Mouse (Mus musculus): ENCODE measurements at regions not wholly inside any gene's neighbourhood (a gene's known extent, or its start where the extent isn't known, plus 50 kb on each side); places are given as distances from the start of the nearest gene placed in this dataset.

DNA sequence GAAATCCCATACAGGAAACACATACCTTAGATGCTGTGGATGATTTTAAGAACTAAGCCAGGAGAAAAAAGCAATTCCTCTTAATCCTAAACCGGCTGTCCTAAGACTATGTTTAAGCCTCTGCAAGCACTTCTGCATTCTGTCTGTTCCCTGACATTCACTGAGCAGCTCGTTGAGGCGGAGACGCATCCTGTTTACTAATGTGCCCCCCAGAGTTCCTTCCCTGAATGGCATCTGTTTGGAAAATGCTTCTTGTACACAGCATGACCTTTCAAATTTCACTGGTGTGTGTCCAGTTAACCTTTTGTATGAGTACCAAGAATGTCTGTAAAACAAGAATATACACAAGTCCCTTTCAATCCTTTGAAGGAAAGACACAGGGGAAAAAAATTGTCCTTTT lies 73.4 kb upstream of the Zdhhc17 start:
- Histone ChIP-seq H3K36me3 (ENCODE audit: control insufficient read depth, insufficient read depth, low read length) (no peaks in the 10 kb centered on the region), H3K9me3 (ENCODE audit: control insufficient read depth, low read length) (no peaks in the 10 kb centered on the region), H3K9ac (ENCODE audit: low read depth, low read length) (no peak overlapping the region), H3K4me2 (ENCODE audit: low read length) (no peak overlapping the region), H3K4me1 (ENCODE audit: control insufficient read depth, insufficient read depth, low read depth, low read length) (no peaks in the 10 kb centered on the region), H3K27me3 (replicated peaks; ENCODE audit: control insufficient read depth, insufficient read depth, low read length) (no peaks in the 10 kb centered on the region), H3K27ac (ENCODE audit: low read depth, low read length) (no peak overlapping the region), H3K4me3 (ENCODE audit: low read length) (no peak overlapping the region)
- no peak; the same call in 1 of the 2 replicates for ATAC-seq
- 10% methylated on average over 4 of the region's 4 CpGs for WGBS

DNA sequence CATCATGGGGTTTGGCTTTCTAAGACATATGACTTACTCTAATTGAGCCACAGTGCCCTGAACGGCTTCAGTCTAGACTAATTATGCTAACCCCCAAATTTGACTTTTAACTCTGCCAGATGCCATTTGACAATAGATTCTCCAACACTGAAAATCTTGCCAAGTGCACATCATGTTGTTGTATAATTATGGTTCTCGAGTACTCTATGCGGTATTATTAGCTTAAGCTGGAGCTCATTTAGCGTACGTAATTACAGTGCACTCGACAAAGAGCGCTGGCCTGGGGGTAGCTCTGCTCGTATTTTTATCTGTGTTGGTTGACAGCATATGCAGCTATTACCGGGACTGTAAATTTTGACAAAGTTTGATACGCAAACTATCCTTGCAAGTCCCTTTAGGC lies 70.4 kb upstream of the Zdhhc17 start:
- Histone ChIP-seq H3K27ac (ENCODE audit: low read depth, low read length) (no peak overlapping the region), H3K9ac (ENCODE audit: low read depth, low read length) (no peak overlapping the region), H3K36me3 (ENCODE audit: control insufficient read depth, insufficient read depth, low read length) (no peaks in the 10 kb centered on the region), H3K4me2 (ENCODE audit: low read length) (no peak overlapping the region), H3K9me3 (ENCODE audit: control insufficient read depth, low read length) (no peaks in the 10 kb centered on the region), H3K27me3 (replicated peaks; ENCODE audit: control insufficient read depth, insufficient read depth, low read length) (no peaks in the 10 kb centered on the region), H3K4me1 (ENCODE audit: control insufficient read depth, insufficient read depth, low read depth, low read length) (no peaks in the 10 kb centered on the region), H3K4me3 (ENCODE audit: low read length) (no peak overlapping the region)
- peak; percentile 58; the same call in 1 of the 2 replicates for ATAC-seq
- WGBS, result 42% methylated on average over 10 of the region's 10 CpGs

DNA sequence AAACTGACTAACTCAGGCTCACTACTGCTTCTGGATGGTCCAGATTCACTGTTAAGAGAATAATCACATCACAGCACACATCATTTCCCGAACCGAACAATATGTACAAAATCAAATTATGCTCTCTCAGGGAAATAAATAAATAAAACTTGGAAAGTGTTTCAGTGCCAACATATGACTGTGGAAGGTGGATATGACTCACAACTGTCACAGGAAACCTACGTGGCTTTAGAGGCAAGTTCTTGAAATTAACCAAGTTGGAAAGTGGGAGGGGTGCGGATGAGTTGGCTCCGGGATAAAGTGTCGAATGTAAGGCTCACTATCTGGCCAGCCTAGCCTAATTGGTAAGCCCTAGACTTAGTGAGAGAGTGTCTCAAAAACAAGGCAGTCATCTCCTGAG lies 69.1 kb upstream of the Zdhhc17 start:
- Histone ChIP-seq H3K9ac (ENCODE audit: low read depth, low read length) (no peak overlapping the region), H3K36me3 (ENCODE audit: control insufficient read depth, insufficient read depth, low read length) (no peaks in the 10 kb centered on the region), H3K9me3 (ENCODE audit: control insufficient read depth, low read length) (no peaks in the 10 kb centered on the region), H3K4me3 (ENCODE audit: low read length) (no peak overlapping the region), H3K27me3 (replicated peaks; ENCODE audit: control insufficient read depth, insufficient read depth, low read length) (no peaks in the 10 kb centered on the region), H3K27ac (ENCODE audit: low read depth, low read length) (no peak overlapping the region), H3K4me1 (ENCODE audit: control insufficient read depth, insufficient read depth, low read depth, low read length) (no peaks in the 10 kb centered on the region), H3K4me2 (ENCODE audit: low read length) (no peak overlapping the region)
- ATAC-seq, result no peak
- 91% methylated on average over 6 of the region's 6 CpGs for WGBS

DNA sequence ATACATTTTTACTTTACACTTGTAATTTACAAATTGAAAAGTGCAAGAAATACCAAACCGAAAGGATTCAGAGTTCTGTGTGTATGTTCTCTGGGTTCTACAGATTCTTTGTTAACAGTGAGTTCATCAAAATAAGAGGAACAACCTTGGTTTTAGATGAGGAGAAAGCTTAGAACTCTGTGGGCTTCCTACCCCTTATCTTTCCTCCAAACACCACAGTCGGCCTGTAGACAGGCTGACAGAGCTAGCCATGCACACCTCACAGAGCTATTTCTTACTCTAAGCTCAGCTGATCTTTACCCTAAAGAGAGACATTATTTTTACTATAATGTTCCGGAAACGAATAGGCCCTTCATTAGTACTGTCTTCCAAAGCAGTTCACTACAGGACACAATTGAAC lies 67.7 kb upstream of the Zdhhc17 start:
- Histone ChIP-seq H3K27me3 (replicated peaks; ENCODE audit: control insufficient read depth, insufficient read depth, low read length) (no peaks in the 10 kb centered on the region), H3K27ac (ENCODE audit: low read depth, low read length) (no peak overlapping the region), H3K4me1 (ENCODE audit: control insufficient read depth, insufficient read depth, low read depth, low read length) (no peaks in the 10 kb centered on the region; the same call in 1 of the 2 replicates), H3K4me3 (ENCODE audit: low read length) (no peak overlapping the region), H3K9ac (ENCODE audit: low read depth, low read length) (no peak overlapping the region), H3K4me2 (ENCODE audit: low read length) (no peak overlapping the region), H3K9me3 (ENCODE audit: control insufficient read depth, low read length) (no peaks in the 10 kb centered on the region), H3K36me3 (ENCODE audit: control insufficient read depth, insufficient read depth, low read length) (no peaks in the 10 kb centered on the region)
- no peak for ATAC-seq
- 91% methylated on average over 4 of the region's 4 CpGs for whole genome bisulfite sequencing

DNA sequence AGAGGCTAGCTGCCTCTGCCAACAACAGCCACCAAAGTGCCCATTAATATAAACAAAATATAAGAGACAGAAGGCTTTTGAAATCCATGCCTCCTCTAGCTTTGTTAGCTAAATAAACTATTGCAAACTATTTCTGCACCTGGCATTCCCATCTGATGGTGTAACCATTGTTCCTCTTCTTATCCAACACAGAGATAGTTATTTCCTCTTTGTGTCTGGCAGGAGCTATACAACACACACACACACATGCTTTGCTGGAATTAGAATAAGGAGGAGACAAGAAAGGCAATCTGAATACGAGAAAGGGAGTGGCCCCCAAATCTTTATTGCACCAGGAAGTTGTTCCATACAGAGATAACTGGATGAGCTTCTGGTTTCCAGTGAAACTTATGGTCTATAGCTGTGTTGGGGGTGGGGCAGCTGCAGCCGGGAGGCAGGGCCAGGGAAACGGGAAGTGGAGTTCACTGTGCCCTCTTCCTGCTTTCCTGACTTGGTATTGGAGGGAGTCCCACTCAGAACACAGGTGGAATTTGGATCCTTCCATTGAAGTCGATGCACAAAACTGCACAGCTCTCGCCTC lies 64.0 kb upstream of the Zdhhc17 start:
- WGBS, result 77% methylated on average over 5 of the region's 5 CpGs
- Histone ChIP-seq H3K27me3 (replicated peaks; ENCODE audit: control insufficient read depth, insufficient read depth, low read length) (no peaks in the 10 kb centered on the region), H3K4me2 (ENCODE audit: low read length) (no peak overlapping the region)

DNA sequence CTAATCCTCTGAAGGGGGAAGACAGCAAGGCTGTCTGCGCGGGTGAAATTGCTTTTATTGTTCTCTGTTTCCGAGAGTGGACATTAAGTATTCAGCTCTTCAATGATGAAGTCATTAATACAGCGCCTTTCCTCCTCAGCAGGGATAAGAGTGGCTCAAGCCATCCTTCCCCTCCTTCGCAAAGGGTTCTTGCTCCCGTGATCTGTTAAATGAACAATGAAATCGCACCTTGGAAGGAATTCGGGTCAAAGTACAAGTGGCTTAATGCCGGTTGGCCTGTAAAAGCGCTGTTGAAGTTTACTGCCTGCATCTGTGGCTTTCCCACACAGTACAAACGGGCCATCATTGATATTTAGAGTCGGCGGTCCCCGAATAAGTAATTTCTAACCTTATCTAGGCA lies 63.3 kb upstream of the Zdhhc17 start:
- Histone ChIP-seq H3K27ac (ENCODE audit: low read depth, low read length) (no peak overlapping the region), H3K4me3 (ENCODE audit: low read length) (no peak overlapping the region), H3K27me3 (replicated peaks; ENCODE audit: control insufficient read depth, insufficient read depth, low read length) (no peaks in the 10 kb centered on the region), H3K36me3 (ENCODE audit: control insufficient read depth, insufficient read depth, low read length) (no peaks in the 10 kb centered on the region), H3K9me3 (ENCODE audit: control insufficient read depth, low read length) (no peaks in the 10 kb centered on the region), H3K4me1 (ENCODE audit: control insufficient read depth, insufficient read depth, low read depth, low read length) (peaks cover 5% of the 10 kb centered on the region), H3K9ac (ENCODE audit: low read depth, low read length) (no peak overlapping the region), H3K4me2 (ENCODE audit: low read length) (no peak overlapping the region)
- WGBS, result 32% methylated on average over 14 of the region's 14 CpGs
- no peak for ATAC-seq

More for the DNA sequence above, 64.0 kb upstream of the Zdhhc17 start:
- no peaks in the 10 kb centered on the region for H3K36me3 ChIP-seq (ENCODE audit: control insufficient read depth, insufficient read depth, low read length)
- H3K9me3 ChIP-seq (ENCODE audit: control insufficient read depth, low read length), result no peaks in the 10 kb centered on the region
- ATAC-seq, result no peak
- no peak overlapping the region for H3K27ac ChIP-seq (ENCODE audit: low read depth, low read length)
- no peak overlapping the region for H3K4me3 ChIP-seq (ENCODE audit: low read length)
- peaks cover 5% of the 10 kb centered on the region for H3K4me1 ChIP-seq (ENCODE audit: control insufficient read depth, insufficient read depth, low read depth, low read length)
- no peak overlapping the region for H3K9ac ChIP-seq (ENCODE audit: low read depth, low read length)

DNA sequence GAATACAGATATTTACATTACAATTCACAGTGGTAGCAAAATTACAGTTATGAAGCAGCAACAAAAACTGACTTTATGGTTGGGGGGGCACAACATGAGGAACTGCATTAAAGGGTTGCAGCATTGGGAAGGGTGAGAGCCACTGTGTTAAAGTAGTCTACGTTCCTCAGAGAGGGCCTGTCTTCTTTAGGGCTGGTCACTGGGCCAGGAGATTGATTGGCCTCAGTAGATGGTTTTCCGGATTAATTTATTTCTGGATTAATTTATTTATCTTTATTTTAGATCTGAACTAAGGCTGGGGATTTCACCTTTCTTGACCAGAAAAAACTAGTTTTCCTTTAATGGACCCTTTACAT lies 62.6 kb upstream of the Zdhhc17 start:
- 24% methylated on average over 2 of the region's 2 CpGs for WGBS
- Histone ChIP-seq H3K4me3 (ENCODE audit: low read length) (no peak overlapping the region), H3K4me1 (ENCODE audit: control insufficient read depth, insufficient read depth, low read depth, low read length) (peaks cover 5% of the 10 kb centered on the region), H3K27me3 (replicated peaks; ENCODE audit: control insufficient read depth, insufficient read depth, low read length) (no peaks in the 10 kb centered on the region), H3K4me2 (ENCODE audit: low read length) (no peak overlapping the region), H3K9me3 (ENCODE audit: control insufficient read depth, low read length) (no peaks in the 10 kb centered on the region), H3K36me3 (ENCODE audit: control insufficient read depth, insufficient read depth, low read length) (no peaks in the 10 kb centered on the region), H3K9ac (ENCODE audit: low read depth, low read length) (no peak overlapping the region), H3K27ac (ENCODE audit: low read depth, low read length) (no peak overlapping the region)
- no peak for ATAC-seq

DNA sequence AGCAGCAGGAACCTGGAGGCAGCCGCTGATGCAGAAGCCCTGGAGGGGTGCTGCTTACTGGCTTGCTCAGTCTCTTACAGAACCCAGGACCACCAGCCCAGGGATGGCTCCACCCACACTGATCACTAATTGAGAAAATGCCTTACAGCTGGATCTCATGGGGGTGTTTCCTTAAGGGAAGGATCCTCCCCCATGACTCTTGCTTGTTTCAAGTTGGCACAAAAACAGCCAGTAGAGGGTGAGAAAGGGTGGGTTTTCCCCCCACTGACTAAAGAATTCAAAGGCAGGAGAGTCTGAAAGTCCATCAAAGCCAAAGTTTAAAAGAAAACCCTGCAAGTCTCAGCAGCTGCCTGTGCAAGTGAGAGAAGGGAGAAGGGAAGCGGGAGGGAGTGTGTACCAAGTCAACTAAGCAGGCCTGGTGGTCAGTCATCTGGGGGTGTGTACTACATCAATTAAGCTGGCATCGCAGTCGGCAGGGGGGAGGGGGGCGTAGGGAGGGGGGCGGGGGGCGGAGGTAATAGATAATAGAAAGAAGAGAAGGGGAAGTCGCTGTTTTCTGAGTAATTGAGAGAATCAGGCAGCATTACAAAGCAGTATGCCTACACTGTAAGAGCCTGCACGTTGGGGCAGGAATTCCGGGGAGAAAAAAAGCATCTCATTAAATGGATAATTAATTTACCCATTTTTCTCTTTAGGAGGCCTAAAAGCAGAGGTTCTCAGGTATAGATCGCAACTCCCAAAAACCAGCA lies 62.0 kb upstream of the Zdhhc17 start:
- H3K36me3 ChIP-seq (ENCODE audit: control insufficient read depth, insufficient read depth, low read length), result no peaks in the 10 kb centered on the region
- no peaks in the 10 kb centered on the region for H3K27me3 ChIP-seq (replicated peaks; ENCODE audit: control insufficient read depth, insufficient read depth, low read length)
- no peaks in the 10 kb centered on the region for H3K9me3 ChIP-seq (ENCODE audit: control insufficient read depth, low read length)
- 13% methylated on average over 8 of the region's 11 CpGs for WGBS
- no peak overlapping the region for H3K27ac ChIP-seq (ENCODE audit: low read depth, low read length)
- H3K4me2 ChIP-seq (ENCODE audit: low read length), result no peak overlapping the region
- no peak overlapping the region for H3K9ac ChIP-seq (ENCODE audit: low read depth, low read length)
- peak; percentile 72 for ATAC-seq
- H3K4me3 ChIP-seq (ENCODE audit: low read length), result no peak overlapping the region
- H3K4me1 ChIP-seq (ENCODE audit: control insufficient read depth, insufficient read depth, low read depth, low read length), result peaks cover 5% of the 10 kb centered on the region

DNA sequence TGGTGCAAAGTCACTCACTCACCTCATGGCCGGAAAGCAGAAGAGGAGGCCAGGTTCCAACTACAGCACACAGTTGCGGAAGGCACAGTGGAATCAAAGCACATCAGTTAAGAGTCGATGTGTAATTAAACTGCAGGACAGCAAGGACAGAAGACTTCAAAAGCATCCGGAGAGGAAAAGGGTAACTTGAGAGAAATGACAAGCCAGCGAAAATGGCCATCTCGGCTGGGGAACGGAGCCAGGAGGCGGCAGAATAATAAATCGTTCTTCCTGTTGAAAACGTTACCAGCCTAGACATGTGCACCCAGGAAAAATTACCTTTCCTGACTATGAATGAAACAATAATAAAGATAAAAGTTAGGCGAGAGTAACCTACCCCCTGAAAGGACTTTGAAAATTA lies 56.2 kb upstream of the Zdhhc17 start:
- Histone ChIP-seq H3K27me3 (replicated peaks; ENCODE audit: control insufficient read depth, insufficient read depth, low read length) (no peaks in the 10 kb centered on the region), H3K4me3 (ENCODE audit: low read length) (no peak overlapping the region), H3K27ac (ENCODE audit: low read depth, low read length) (no peak overlapping the region), H3K4me2 (ENCODE audit: low read length) (no peak overlapping the region), H3K9me3 (ENCODE audit: control insufficient read depth, low read length) (no peaks in the 10 kb centered on the region), H3K36me3 (ENCODE audit: control insufficient read depth, insufficient read depth, low read length) (no peaks in the 10 kb centered on the region), H3K4me1 (ENCODE audit: control insufficient read depth, insufficient read depth, low read depth, low read length) (no peaks in the 10 kb centered on the region), H3K9ac (ENCODE audit: low read depth, low read length) (no peak overlapping the region)
- no peak for ATAC-seq
- WGBS, result 81% methylated on average over 11 of the region's 11 CpGs
